Mouse (Mus musculus) CD8-positive naive resting alpha-beta T cell, adult 2 months (primary cell): ENCODE measurements around the gene Apc2.
"Not testable (repeated sequence)": the region's sequence is repeated elsewhere in the genome, so short reads cannot be mapped to it uniquely, and the experiment has no call there.

Experiments
- DNase-seq, 2 experiments: peaks; one replicate each; pipeline ENCODE4 v3.0.0; 2022; ENCODE audit warnings: low read depth in 2 of 2, low spot score in 2 of 2

Apc2 gene

GRCm38 (mm10) chr10:80342749-80343424 lies 47.1 kb downstream of the Apc2 start:
- DNase-seq = no peak

- DNase-seq = no peak
Observed at GRCm38 (mm10) chr10:80343425-80343895, 47.7 kb downstream of the Apc2 start.

GRCm38 (mm10) chr10:80344131-80344661 lies 48.4 kb downstream of the Apc2 start:
- DNase-seq = no peak

GRCm38 (mm10) chr10:80345122-80345521 lies 49.3 kb downstream of the Apc2 start:
- no peak for DNase-seq

- DNase-seq = not testable (repeated sequence)
Observed at GRCm38 (mm10) chr10:80345929-80346328, 50.2 kb downstream of the Apc2 start.

GRCm38 (mm10) chr10:80347514-80347967 lies 51.8 kb downstream of the Apc2 start:
- DNase-seq = no peak

- DNase-seq = peak; percentile 54 to 63
Observed at GRCm38 (mm10) chr10:80348244-80348781, 52.5 kb downstream of the Apc2 start, which contains the start of gene Adamtsl5. TSS of gene Adamtsl5 (minus strand) at chr10:80348412.

GRCm38 (mm10) chr10:80348981-80349380 lies 53.2 kb downstream of the Apc2 start:
- no peak for DNase-seq

GRCm38 (mm10) chr10:80350292-80350691 lies 54.5 kb downstream of the Apc2 start:
- DNase-seq = peak; percentile 81 to 86

- DNase-seq = no peak
Observed at GRCm38 (mm10) chr10:80351896-80352295, 56.1 kb downstream of the Apc2 start.

- no peak for DNase-seq
Observed at GRCm38 (mm10) chr10:80352727-80353126, 57.0 kb downstream of the Apc2 start.

- no peak for DNase-seq
Observed at GRCm38 (mm10) chr10:80355431-80355830, 59.7 kb downstream of the Apc2 start.

GRCm38 (mm10) chr10:80356001-80356682 lies 60.4 kb downstream of the Apc2 start, which contains the start of gene Plk5:
TSS of gene Plk5 (plus strand) at chr10:80356459.
- DNase-seq = no peak

GRCm38 (mm10) chr10:80356737-80357136 lies 61.0 kb downstream of the Apc2 start:
- no peak for DNase-seq

GRCm38 (mm10) chr10:80357336-80357735 lies 61.6 kb downstream of the Apc2 start:
- DNase-seq = no peak

GRCm38 (mm10) chr10:80357994-80358639 lies 62.3 kb downstream of the Apc2 start:
- DNase-seq = no peak

GRCm38 (mm10) chr10:80363734-80364133 lies 68.0 kb downstream of the Apc2 start:
- no peak for DNase-seq

GRCm38 (mm10) chr10:80365736-80366135 lies 70.0 kb downstream of the Apc2 start:
- no peak for DNase-seq
